Mouse (Mus musculus) forebrain, embryonic 11.5 days (tissue): ENCODE data around the gene Slc29a2. TPM values are rescaled to one million over a fixed set of nuclear protein-coding genes. Genes with fewer than 3 reads are reported as not detected.

Experiments used
- ATAC-seq: fragments of 200-750 bp; cut with Nextera tagmentation; replicated peaks from 2 replicates; pipeline ENCODE4 v1.8.0; 2017; ENCODE audit warnings: moderate TSS enrichment; ENCODE audit not compliant: low FRiP score
- DNase-seq: peaks from one replicate; pipeline ENCODE4 v3.0.0-alpha.2; 2017; ENCODE audit warnings: low spot score
- H3K27ac ChIP-seq: fragments of 300-500 bp; sonication (generic); 2 replicates; pipeline ENCODE4 v1.5.1; 2014; ENCODE audit warnings: low read depth, low read length
- H3K27me3 ChIP-seq: fragments of 300-500 bp; sonication (generic); 2 replicates; pipeline ENCODE4 v1.6.1; 2014; ENCODE audit warnings: mild to moderate bottlenecking, low read length, mixed read lengths; ENCODE audit not compliant: control insufficient read depth, insufficient read depth
- H3K36me3 ChIP-seq: fragments of 300-500 bp; sonication (generic); 2 replicates; pipeline ENCODE4 v1.6.1; 2014; ENCODE audit warnings: mild to moderate bottlenecking, low read length, moderate library complexity, mixed read lengths; ENCODE audit not compliant: control insufficient read depth, insufficient read depth
- H3K4me1 ChIP-seq: fragments of 300-500 bp; sonication (generic); replicated peaks from 2 replicates; pipeline ENCODE4 v1.6.1; 2014; ENCODE audit warnings: low read length, mixed read lengths; ENCODE audit not compliant: control insufficient read depth, insufficient read depth
- H3K4me2 ChIP-seq: fragments of 300-500 bp; sonication (generic); 2 replicates; pipeline ENCODE4 v1.6.1; 2014; ENCODE audit warnings: low read depth, mild to moderate bottlenecking, low read length, moderate library complexity, mixed read lengths; ENCODE audit not compliant: severe bottlenecking
- H3K4me3 ChIP-seq: fragments of 300-500 bp; sonication (generic); 2 replicates; pipeline ENCODE4 v1.5.1; 2014; ENCODE audit warnings: low read depth, low read length
- H3K9ac ChIP-seq: fragments of 300-500 bp; sonication (generic); 2 replicates; pipeline ENCODE4 v1.6.1; 2014; ENCODE audit warnings: low read length
- H3K9me3 ChIP-seq: fragments of 300-500 bp; sonication (generic); 2 replicates; pipeline ENCODE4 v1.6.1; 2016; ENCODE audit warnings: low read length, mixed read lengths; ENCODE audit not compliant: control insufficient read depth
- WGBS: fragments of 180-500 bp; shearing (Covaris S2); extraction: QIAGEN DNeasy Blood & Tissue Kit; methylation state at CpG from one replicate; pipeline ENCODE4 v1.1.7; 2014; 5-methylcytosine and 5-hydroxymethylcytosine counted together
- polyA plus RNA-seq: library from polyadenylated mRNA; unstranded; fragments of >200 nt; fragmentation: Nextera tagmentation; extraction: Ambion mirVana; gene quantifications from 2 replicates; pipeline ENCODE4 v1.2.1, GENCODE M21; 2014

Slc29a2 gene
- polyA plus RNA-seq, 1 experiment from 2014 or later, result 5.5 TPM

GRCm38 (mm10) chr19:5050047-5050905 is 26.6 kb downstream of the Slc29a2 start, which contains the start of gene Rin1:
Gene Rin1 (plus strand): TSS chr19:5050481.
- no peaks in the 10 kb centered on the region for H3K9me3 ChIP-seq
- H3K4me1 ChIP-seq, result peaks cover 11% of the 10 kb centered on the region
- peaks cover 23% of the 10 kb centered on the region for H3K27me3 ChIP-seq
- H3K4me3 ChIP-seq, result no peak within 1 kb of the TSS
- no peak within 1 kb of the TSS for H3K27ac ChIP-seq
- WGBS, result 16% methylated on average over 14 of the region's 14 CpGs
- no peak within 1 kb of the TSS for H3K9ac ChIP-seq
- H3K36me3 ChIP-seq, result no peaks in the 10 kb centered on the region; the same call in 1 of the 2 replicates
- DNase-seq (peak; percentile 75), ATAC-seq (0 out of 2 replicates have a peak, but pooled peaks have one; percentile 39)
- no peak within 1 kb of the TSS; the same call in 1 of the 2 replicates for H3K4me2 ChIP-seq

- Histone ChIP-seq H3K9ac (no peak overlapping the region), H3K27me3 (peaks cover 23% of the 10 kb centered on the region), H3K27ac (no peak overlapping the region), H3K4me3 (no peak overlapping the region), H3K36me3 (no peaks in the 10 kb centered on the region; the same call in 1 of the 2 replicates), H3K4me1 (peaks cover 11% of the 10 kb centered on the region), H3K9me3 (no peaks in the 10 kb centered on the region), H3K4me2 (no peak overlapping the region; the same call in 1 of the 2 replicates)
- ATAC-seq, result no peak
- DNase-seq, result no peak
- 6% methylated on average over 17 of the region's 17 CpGs for WGBS
Observed at GRCm38 (mm10) chr19:5051031-5051430, 27.4 kb downstream of the Slc29a2 start.

GRCm38 (mm10) chr19:5051515-5051914 is 27.9 kb downstream of the Slc29a2 start:
- Histone ChIP-seq H3K4me2 (no peak overlapping the region; the same call in 1 of the 2 replicates), H3K27me3 (peaks cover 23% of the 10 kb centered on the region), H3K36me3 (no peaks in the 10 kb centered on the region; the same call in 1 of the 2 replicates), H3K9ac (no peak overlapping the region), H3K4me1 (peaks cover 11% of the 10 kb centered on the region), H3K4me3 (no peak overlapping the region), H3K9me3 (no peaks in the 10 kb centered on the region), H3K27ac (no peak overlapping the region)
- DNase-seq (no peak), ATAC-seq (no peak)
- 44% methylated on average over 3 of the region's 3 CpGs for WGBS

GRCm38 (mm10) chr19:5052166-5052822 is 28.6 kb downstream of the Slc29a2 start:
- Histone ChIP-seq H3K4me2 (no peak overlapping the region), H3K9me3 (no peaks in the 10 kb centered on the region), H3K4me3 (no peak overlapping the region), H3K36me3 (no peaks in the 10 kb centered on the region; the same call in 1 of the 2 replicates), H3K9ac (no peak overlapping the region), H3K27ac (no peak overlapping the region), H3K4me1 (peaks cover 11% of the 10 kb centered on the region), H3K27me3 (peaks cover 23% of the 10 kb centered on the region)
- 37% methylated on average over 25 of the region's 25 CpGs for WGBS
- DNase-seq, result peak; percentile 55
- ATAC-seq, result no peak

GRCm38 (mm10) chr19:5052853-5053252 is 29.2 kb downstream of the Slc29a2 start:
- H3K9me3 ChIP-seq, result no peaks in the 10 kb centered on the region
- H3K4me3 ChIP-seq, result no peak overlapping the region
- H3K4me2 ChIP-seq, result no peak overlapping the region
- peaks cover 23% of the 10 kb centered on the region for H3K27me3 ChIP-seq
- H3K4me1 ChIP-seq, result peaks cover 11% of the 10 kb centered on the region
- DNase-seq (peak; percentile 48), ATAC-seq (no peak)
- H3K9ac ChIP-seq, result no peak overlapping the region
- WGBS, result 69% methylated on average over 17 of the region's 17 CpGs
- no peaks in the 10 kb centered on the region; the same call in 1 of the 2 replicates for H3K36me3 ChIP-seq
- no peak overlapping the region for H3K27ac ChIP-seq

- DNase-seq (peak; percentile 84), ATAC-seq (no peak)
- Histone ChIP-seq H3K4me1 (peaks cover 14% of the 10 kb centered on the region), H3K27ac (no peak overlapping the region), H3K4me2 (no peak overlapping the region), H3K4me3 (no peak overlapping the region), H3K36me3 (no peaks in the 10 kb centered on the region), H3K9me3 (no peaks in the 10 kb centered on the region), H3K27me3 (peaks cover 23% of the 10 kb centered on the region), H3K9ac (no peak overlapping the region)
- 18% methylated on average over 9 of the region's 9 CpGs for WGBS
Observed at GRCm38 (mm10) chr19:5053909-5054308, 30.2 kb downstream of the Slc29a2 start.

- ATAC-seq (peak; percentile 57), DNase-seq (peak; percentile 82)
- H3K36me3 ChIP-seq, result no peaks in the 10 kb centered on the region
- no peaks in the 10 kb centered on the region for H3K9me3 ChIP-seq
- H3K9ac ChIP-seq, result no peak overlapping the region
- peaks cover 18% of the 10 kb centered on the region for H3K27me3 ChIP-seq
- 14% methylated on average over 6 of the region's 6 CpGs for WGBS
- H3K4me1 ChIP-seq, result peaks cover 11% of the 10 kb centered on the region; the same call in 1 of the 2 replicates
- no peak overlapping the region for H3K4me3 ChIP-seq
- no peak overlapping the region for H3K4me2 ChIP-seq
- H3K27ac ChIP-seq, result no peak overlapping the region
Observed at GRCm38 (mm10) chr19:5056251-5056650, 32.6 kb downstream of the Slc29a2 start.

GRCm38 (mm10) chr19:5057876-5058775 is 34.5 kb downstream of the Slc29a2 start:
- Histone ChIP-seq H3K36me3 (no peaks in the 10 kb centered on the region), H3K4me3 (no peak overlapping the region), H3K27me3 (peaks cover under 1% of the 10 kb centered on the region; the same call in 1 of the 2 replicates), H3K27ac (no peak overlapping the region), H3K4me2 (no peak overlapping the region), H3K9ac (no peak overlapping the region), H3K9me3 (no peaks in the 10 kb centered on the region), H3K4me1 (peaks cover 11% of the 10 kb centered on the region; the same call in 1 of the 2 replicates)
- WGBS, result 22% methylated on average over 16 of the region's 16 CpGs
- ATAC-seq (no peak), DNase-seq (no peak)
